Mouse (Mus musculus): ENCODE results near the gene Slc11a2.
A peak's percentile ranks its signal among the peaks of the same experiment; 100 is the strongest.
"Not testable (repeated sequence)": the region's sequence is repeated elsewhere in the genome, so short reads cannot be mapped to it uniquely, and the experiment has no call there.

Gene Slc11a2

GRCm38 (mm10) chr15:100403318-100404000, 21.4 kb downstream of the Slc11a2 start:
- no peak for DNase-seq (ENCODE audit: low read depth, low spot score)

DNA sequence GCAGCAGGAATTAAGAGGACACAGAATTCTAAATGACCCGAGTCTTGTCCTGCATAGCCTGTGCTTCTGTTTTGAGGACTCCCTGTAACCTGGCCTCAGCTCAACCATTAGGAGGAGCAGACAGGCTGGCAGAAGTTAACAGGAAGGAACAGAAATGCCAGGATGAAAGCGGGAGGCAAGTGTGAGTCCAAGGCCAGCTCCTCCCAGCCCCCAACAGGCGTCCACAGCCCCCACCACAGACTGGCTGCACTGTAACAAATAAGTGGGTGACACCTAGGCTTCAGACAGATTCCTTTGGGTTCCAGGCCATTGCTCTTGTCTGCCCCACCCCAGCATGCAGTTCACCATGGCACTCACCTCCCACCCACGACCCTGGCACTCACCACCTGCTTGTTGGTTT, 22.1 kb downstream of the Slc11a2 start:
- no peak for DNase-seq (ENCODE audit: low read depth, low spot score)

DNA sequence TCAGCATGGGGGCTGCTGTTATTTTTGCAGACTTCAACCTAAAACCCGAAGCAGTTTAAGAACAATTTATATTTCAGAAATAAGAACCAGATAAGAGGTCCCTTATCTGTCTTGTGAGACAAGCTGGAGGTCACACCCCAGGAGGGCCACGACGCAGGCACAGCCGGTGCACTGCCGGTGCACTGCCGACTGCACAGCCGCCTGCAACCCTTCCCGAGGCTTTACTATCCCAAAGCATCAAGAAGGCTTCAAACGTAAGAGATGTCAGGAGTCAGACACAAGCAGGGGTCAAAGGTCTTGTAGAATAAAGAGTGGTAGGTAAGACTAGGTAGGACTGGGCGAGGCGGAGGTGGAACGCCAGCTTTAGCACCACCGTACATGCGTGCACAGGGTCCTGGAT, 22.5 kb downstream of the Slc11a2 start:
- DNase-seq (ENCODE audit: low read depth, low spot score), result no peak

DNA sequence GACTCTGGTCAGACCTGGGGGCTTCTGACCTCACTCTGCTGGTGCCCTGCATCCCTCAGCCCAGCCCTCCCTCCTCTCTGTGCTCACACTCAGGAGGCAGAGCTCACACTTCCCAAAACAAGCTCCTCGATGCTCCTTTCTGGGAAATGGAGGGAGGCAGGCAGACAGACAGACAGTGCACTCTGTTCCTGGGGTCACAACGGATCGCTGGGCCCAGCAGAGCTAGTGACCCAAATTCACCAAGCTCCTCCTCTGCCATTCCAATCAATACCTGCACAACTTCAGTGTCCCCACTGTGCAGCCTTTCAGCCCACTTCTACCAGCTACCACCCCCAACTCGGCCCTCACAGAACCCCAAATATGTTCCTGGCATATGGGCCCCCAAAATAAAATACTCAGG, 23.1 kb downstream of the Slc11a2 start:
- DNase-seq (ENCODE audit: low read depth, low spot score), result no peak

GRCm38 (mm10) chr15:100400592-100401250, 24.2 kb downstream of the Slc11a2 start:
- DNase-seq (ENCODE audit: low read depth, low spot score), result no peak

DNA sequence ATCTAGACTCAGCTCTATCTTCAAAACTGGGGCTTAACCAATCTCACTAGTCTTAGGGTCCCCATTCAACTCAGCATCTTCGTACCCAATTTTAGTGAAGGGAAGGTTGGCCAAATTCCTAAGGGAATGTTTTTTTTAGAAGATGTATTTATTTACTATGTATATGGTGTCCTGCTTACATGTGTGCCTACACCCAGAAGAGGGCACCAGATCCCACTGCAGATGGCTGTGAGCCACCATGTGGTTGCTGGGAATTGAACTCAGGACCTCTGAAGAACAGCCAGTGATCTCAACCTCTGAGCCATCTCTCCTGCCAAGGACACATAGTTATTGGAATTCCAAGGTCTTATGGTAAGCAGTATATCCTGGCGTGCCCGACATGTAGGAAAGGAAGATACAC, 29.3 kb downstream of the Slc11a2 start:
- DNase-seq (ENCODE audit: low read depth, low spot score), result no peak

- DNase-seq (ENCODE audit: low read depth, low spot score), result no peak
Observed at GRCm38 (mm10) chr15:100393016-100393415, 31.9 kb downstream of the Slc11a2 start.

- DNase-seq (ENCODE audit: low read depth, low spot score), result no peak
Observed at GRCm38 (mm10) chr15:100391599-100391998, 33.3 kb downstream of the Slc11a2 start.

DNA sequence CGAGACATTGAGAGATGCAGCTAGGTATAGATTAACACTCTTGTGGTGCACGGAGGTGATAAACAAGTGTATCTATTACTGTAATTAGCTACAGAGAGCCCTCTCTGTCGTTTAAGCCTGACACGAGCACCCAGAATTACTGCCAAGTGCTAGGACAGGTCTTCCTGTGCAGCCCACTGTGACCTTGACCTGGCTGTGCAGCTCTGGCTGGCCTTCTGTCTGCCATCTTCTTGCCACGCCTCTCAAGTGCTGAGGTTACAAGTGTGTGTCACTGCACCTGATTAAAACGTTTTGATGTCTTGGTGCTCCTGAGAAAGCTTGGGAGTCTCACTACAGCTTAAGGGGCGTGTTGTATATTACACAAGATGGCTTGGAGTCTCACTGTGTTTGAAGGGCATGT, 33.8 kb downstream of the Slc11a2 start:
- no peak for DNase-seq (ENCODE audit: low read depth, low spot score)

DNA sequence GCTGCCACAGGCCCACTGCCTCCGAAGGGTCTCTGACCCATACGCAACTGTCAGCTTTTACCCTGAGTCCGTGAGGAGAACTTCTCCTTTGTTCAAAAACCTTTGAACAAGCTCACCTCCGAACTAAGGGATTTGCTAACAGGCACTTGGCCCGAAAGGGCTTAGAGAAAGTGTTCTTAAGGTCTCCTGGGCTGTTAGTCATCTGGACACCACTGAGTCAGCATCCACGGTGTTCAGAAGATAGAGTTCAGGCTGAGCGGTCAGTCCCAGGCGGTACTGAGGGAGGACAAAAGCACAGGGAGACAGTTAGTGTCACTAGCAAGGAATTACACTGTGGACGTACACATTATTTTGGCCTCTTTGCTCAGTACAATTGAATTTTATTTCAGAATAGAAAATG, 36.0 kb downstream of the Slc11a2 start:
- no peak for DNase-seq (ENCODE audit: low read depth, low spot score)

DNA sequence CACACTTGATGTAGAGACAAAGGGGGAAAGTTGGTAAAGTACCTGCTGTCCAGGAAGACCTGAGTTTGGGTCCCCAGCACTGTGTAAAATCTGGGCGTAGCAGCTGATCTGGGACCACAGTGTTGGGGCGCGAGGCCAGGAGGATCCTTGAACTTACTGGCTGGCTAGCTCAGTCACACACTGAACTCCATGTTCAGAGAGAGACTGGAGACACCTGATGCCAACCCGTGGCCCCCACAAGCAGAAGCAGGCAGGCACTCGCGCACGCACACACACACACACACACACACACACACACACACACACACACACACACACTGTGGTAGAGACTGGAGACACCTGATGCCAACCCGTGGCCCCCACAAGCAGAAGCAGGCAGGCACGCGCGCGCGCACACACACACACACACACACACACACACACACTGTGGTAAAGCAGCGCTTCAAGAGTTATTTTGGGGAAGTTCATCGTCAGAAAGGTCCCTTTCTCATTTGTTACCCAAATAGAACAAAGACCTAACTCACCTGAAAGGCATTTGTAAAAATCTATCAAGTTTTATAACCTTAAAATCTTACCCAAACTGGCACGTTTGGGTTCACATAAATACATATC, 36.5 kb downstream of the Slc11a2 start:
- DNase-seq (ENCODE audit: low read depth, low spot score), result no peak

DNA sequence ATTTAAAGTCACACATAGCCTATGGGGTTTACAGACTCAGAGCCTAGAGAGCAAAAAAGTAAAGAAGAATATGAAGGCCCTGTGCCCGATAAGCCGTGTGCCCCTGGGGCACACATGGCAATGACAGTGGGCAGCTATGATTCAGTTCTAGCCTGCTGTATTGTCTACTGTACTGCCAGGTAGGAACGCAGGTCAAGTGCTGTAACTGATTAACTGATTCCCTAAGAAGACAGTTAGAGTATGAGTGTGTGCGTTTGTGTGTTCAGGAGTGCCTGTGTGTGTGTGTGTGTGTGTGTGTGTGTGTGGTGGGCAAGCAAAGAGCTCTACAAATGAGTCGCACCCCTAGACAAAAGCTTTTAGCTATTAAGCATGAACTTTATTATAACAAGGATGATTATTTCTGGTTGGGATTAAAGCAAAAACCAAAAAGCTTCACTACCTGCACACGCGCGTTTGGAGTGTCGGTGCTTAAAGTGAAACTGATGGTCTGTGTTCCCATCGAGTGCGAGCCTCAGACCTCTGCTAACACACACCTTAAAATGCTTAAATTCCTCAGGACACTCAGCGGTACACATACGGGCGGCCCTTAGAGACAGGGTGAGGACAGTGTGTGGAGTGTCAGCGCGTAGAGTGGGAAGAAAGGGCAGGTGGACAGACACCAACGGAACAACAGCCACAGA, 37.2 kb downstream of the Slc11a2 start:
- no peak for DNase-seq (ENCODE audit: low read depth, low spot score)

DNA sequence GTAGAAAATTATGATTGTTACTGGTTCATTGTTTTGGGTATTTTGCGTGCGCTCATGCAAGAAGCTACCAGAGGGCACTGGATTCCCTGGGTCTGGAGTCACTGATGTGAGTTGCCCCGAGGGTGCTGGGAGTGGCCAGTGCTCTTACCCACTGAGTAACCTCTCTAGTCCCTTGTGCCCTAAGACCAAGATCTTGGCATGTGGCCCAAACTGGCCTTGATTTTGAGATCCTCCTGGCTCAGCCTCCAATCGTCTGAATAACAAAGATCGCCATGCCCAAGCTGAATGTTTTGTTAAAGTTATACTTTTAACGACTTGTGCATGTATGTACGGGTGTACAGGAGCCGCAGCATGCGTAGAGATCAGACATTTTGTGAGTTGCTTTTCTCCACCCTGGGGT, 39.2 kb downstream of the Slc11a2 start:
- no peak for DNase-seq (ENCODE audit: low read depth, low spot score)

- no peak for DNase-seq (ENCODE audit: low read depth, low spot score)
Observed at GRCm38 (mm10) chr15:100380104-100380503, 44.8 kb downstream of the Slc11a2 start.

- no peak for DNase-seq (ENCODE audit: low read depth, low spot score)
Observed at GRCm38 (mm10) chr15:100379658-100380057, 45.2 kb downstream of the Slc11a2 start.

GRCm38 (mm10) chr15:100377847-100378505, 46.9 kb downstream of the Slc11a2 start:
- DNase-seq (ENCODE audit: low read depth, low spot score), result not testable (repeated sequence)

DNA sequence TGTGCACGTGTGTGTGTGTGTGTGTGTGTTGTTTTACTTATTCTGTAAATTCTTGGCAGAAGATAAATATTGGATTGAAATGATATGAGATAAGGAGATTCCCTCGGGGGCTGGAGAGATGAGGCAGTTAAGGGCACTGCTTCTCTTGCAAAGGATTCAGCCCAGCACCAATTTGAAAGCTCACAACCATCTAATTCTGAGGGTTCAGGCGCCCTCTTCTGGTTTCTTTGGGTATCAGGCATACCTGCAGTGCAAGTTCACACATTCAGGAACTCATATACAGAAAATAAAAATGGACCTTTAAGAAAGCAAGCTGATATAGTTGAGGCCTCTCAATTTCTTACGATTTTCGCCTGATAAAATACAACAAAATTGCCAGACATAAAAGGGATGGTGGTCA, 49.8 kb downstream of the Slc11a2 start:
- DNase-seq (ENCODE audit: low read depth, low spot score), result peak; percentile 39

GRCm38 (mm10) chr15:100367119-100367518, 57.8 kb downstream of the Slc11a2 start:
- no peak for DNase-seq (ENCODE audit: low read depth, low spot score)

GRCm38 (mm10) chr15:100365967-100366366, 58.9 kb downstream of the Slc11a2 start:
- not testable (repeated sequence) for DNase-seq (ENCODE audit: low read depth, low spot score)

- no peak for DNase-seq (ENCODE audit: low read depth, low spot score)
Observed at GRCm38 (mm10) chr15:100364242-100364641, 60.6 kb downstream of the Slc11a2 start, which contains the start of gene Higd1c. Gene Higd1c, plus strand, starts transcription at chr15:100364542.

DNA sequence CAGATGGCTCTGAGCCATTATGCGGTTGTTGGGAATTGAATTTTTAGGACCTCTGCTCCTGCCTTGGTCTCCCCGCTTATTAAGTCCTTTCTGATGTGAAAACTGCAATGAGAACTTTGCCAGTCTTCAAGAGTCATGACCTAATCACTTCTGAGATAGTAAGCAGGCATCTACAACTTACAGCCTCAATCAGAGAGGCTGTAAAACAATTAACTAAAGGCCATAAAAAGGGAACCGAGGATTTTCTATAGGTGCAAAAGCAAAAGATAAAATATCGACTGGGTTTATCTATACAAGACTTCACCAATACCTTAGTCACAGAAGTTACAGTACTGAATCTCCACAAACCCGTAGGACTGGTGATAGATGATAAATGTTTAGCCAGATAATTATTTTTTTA, 69.0 kb downstream of the Slc11a2 start:
- no peak for DNase-seq (ENCODE audit: low read depth, low spot score)

DNA sequence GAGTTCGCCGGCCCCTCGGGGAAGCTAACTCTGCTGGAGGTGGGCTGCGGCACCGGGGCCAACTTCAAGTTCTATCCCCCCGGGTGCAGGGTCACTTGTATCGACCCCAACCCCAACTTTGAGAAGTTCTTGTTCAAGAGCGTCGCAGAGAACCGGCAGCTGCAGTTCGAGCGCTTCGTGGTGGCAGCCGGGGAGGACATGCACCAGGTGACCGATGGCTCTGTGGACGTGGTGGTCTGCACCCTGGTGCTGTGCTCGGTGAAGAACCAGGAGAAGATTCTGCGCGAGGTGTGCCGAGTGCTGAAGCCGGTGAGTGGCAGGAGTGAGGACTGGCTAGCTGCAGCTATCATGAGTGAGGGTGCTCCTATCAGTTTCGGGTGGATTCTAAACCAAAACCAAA, 71.5 kb downstream of the Slc11a2 start:
- DNase-seq (ENCODE audit: low read depth, low spot score), result not testable (repeated sequence)

All from retina, adult 2 months (tissue).